Mouse (Mus musculus) frontal cortex, postnatal 10 days (tissue): Measurements from ENCODE around the gene Gm7233.
A peak's percentile ranks its signal among the peaks of the same experiment; 100 is the strongest.
"Not testable (repeated sequence)": the region's sequence is repeated elsewhere in the genome, so short reads cannot be mapped to it uniquely, and the experiment has no call there.

Experiments used
- DNase-seq, 2 experiments: peaks; one replicate each; pipeline ENCODE4 v3.0.0; 2022; ENCODE audit warnings: low spot score in 2 of 2, mixed read lengths in 1 of 2

Gm7233 gene

DNA sequence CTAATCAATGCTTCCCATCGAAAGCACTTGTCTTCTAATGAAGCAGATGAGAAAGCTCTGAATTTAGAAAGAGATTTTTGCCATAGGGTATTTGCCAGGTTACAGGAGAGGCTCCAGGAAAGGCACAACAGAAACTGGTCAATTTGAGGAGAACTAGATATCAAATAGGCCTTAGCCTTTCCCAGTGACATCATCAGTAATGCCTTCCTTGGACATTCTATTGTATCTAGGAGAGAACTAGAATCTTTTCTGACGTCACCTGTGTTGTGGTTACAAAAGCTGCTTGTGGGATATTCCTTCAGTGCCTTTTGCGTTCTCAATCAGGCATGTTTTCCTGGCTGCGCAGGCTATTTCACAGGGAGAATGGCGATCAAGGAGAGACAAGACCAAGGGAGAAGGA lies at the start of gene Gm7233:
TSS of gene Gm7233 (plus strand) at position 301 of the 400 bp plus-strand sequence.
- DNase-seq: not testable (repeated sequence)

DNA sequence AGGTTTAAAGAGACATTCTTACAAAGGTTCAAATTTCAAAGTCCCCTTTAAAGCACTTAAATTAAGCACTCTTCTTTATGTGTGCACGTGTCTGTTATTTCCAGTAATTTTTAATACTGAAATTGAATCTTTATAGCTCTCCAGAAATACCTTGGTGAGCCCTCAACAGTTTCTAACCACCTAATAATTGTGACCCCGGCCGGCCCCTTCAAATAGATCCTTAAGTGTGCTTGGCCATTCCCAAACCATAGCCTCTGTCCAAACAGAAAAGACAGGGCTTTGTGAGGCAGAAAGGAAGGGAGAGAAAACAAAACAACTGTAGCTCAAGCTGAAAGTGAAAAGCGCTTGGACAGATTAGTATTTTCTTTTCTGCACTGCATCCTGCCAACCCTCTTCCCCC lies 12.5 kb upstream of the Gm7233 start:
- peak in 1 of 2 experiments; percentile 8 for DNase-seq

DNA sequence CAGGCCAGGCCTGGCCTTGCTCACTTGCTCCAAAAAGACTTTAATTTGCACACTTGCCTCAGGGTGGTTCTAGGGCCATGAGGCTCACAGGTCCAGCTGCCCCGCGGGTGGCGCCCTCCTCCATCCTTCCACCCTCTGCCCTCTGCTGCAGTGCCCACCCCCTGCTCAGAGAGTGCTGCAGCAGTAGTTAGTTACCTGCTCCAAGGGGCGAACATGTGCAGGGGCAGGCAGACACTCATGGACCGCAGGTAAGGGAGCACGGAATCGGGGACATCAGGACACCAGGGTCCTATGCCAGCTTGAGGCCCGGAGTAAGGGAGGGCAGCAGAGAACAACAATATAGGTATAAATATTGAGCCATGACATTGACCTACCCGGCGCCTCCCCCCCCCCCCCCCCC lies 11.7 kb upstream of the Gm7233 start:
- DNase-seq: not testable (repeated sequence)

DNA sequence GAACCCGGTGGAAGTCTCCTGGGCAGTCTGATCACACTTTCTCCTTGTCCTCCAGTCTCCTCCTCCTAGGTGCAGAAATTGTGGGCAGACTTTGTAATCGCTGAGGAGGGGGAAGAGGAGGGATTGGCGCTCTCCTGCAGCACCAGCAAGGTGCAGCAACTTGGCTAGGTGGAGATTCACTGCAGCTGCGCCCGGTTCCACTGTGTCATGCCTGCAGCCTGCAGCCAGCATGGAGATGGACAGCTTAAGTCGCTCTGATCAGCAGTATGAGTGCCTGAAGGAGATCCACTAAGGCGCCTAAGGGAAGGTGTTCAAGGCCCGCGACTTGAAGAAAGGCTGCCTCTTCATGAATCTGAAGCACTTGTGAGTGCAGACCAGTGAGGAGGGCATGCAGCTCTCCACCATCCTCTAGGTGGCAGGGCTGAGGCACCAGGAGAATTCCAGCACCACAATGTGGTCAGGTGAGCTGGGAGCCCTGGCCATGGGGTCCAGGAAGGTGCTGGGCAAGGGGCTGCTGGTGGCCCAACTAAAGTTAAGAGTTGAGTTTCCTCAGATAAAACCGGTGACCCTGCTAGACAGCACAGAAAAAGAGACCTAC lies 11.0 kb upstream of the Gm7233 start:
- DNase-seq: not testable (repeated sequence)

DNA sequence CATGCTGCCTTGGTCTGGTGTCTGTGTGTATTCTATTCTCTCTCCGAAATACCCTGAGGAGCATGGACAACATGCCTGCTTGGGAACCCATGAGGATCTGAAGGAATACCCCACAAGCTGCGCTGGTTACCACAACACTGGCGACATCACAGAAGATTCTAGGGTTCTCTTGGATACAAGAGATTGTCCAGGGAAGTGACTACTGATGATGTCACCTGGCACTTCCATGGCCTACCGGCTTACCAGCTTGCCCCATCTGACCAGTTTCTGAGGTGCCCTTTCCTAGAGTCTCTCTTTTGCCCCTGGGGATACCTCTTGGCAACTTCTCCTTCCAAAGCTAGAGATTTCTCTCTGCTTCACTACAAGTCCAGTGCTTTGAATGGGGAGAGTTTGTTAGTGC lies 55.5 kb downstream of the Gm7233 start, which contains the start of gene Gm8122:
TSS of gene Gm8122 (minus strand) at position 101 of the 400 bp plus-strand sequence.
- not testable (repeated sequence) for DNase-seq
